Mouse (Mus musculus): Measurements from ENCODE around the gene Kcnip4. TPM values are rescaled to one million over a fixed set of nuclear protein-coding genes. Genes with fewer than 3 reads are reported as not detected.

The Kcnip4 gene
- polyA plus RNA-seq, 2 experiments: 2.1 to 3.7 TPM

DNA sequence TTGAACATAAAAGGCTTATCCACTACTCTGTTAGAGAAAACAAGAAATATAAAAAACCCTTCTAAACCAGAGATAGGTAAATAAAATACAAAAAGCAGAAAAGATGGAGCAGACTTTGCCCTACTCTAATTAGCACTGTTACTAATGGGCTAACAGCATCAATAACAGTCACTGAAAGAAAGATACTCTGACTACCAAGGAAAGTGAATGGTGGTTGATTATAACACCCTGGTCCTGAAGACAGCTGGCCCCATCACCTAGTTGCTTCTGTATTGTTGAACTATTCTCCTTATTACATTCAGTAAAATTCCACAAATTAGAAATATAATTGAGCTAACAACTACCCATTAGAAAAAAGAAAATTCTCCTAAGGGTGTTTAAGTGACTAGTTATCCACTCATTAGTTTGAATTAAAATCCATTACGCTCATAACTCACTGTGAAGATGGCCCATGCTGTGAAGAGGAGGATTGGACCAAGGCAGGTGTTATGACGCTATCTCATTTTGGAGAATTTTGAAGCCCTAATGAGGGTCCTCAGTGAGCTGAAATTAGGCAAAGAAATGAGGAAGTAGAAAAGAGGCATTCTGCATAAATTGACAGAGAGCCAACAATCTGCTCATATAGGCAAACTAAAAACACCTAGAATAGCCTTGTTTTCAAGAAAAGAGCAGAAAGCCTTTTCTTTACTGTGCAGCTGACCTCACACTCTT, 582.2 kb downstream of the Kcnip4 start:
- no peak for TF ChIP-seq POLR2A (IDR thresholded peaks at IDR 0.05; ENCODE audit: borderline replicate concordance, extremely low read depth, insufficient read depth, insufficient read length)
- no peak for ATAC-seq (ENCODE audit: low FRiP score, low read depth)
- DNase-seq (ENCODE audit: low spot score): no peak
- H3K36me3 ChIP-seq (ENCODE audit: control insufficient read depth, insufficient read depth, low read length): no peaks in the 10 kb centered on the region
- H3K4me1 ChIP-seq (ENCODE audit: control insufficient read depth, insufficient read depth, low read length): no peaks in the 10 kb centered on the region
- no peak overlapping the region for H3K4me3 ChIP-seq (replicated peaks; ENCODE audit: low read length)
- H3K27me3 ChIP-seq (ENCODE audit: control insufficient read depth, insufficient read depth, low read length): no peaks in the 10 kb centered on the region
- H3K27ac ChIP-seq (replicated peaks; ENCODE audit: low read depth, low read length): no peak overlapping the region
- no peak overlapping the region for H3K9ac ChIP-seq (ENCODE audit: low read depth, low read length, severe bottlenecking)
- H3K4me2 ChIP-seq (replicated peaks; ENCODE audit: low read depth, low read length, severe bottlenecking): no peak overlapping the region
- no peaks in the 10 kb centered on the region for H3K9me3 ChIP-seq (ENCODE audit: control insufficient read depth, low read length)
- 84% methylated on average over 2 of the region's 2 CpGs for WGBS

GRCm38 (mm10) chr5:48931881-48932280, 592.8 kb downstream of the Kcnip4 start:
- Histone ChIP-seq H3K9me3 (ENCODE audit: control insufficient read depth, low read length) (no peaks in the 10 kb centered on the region), H3K27ac (replicated peaks; ENCODE audit: low read depth, low read length) (no peak overlapping the region), H3K27me3 (ENCODE audit: control insufficient read depth, insufficient read depth, low read length) (no peaks in the 10 kb centered on the region), H3K9ac (ENCODE audit: low read depth, low read length, severe bottlenecking) (no peak overlapping the region), H3K4me2 (replicated peaks; ENCODE audit: low read depth, low read length, severe bottlenecking) (no peak overlapping the region), H3K36me3 (ENCODE audit: control insufficient read depth, insufficient read depth, low read length) (no peaks in the 10 kb centered on the region), H3K4me1 (ENCODE audit: control insufficient read depth, insufficient read depth, low read length) (no peaks in the 10 kb centered on the region), H3K4me3 (replicated peaks; ENCODE audit: low read length) (no peak overlapping the region)
- ATAC-seq (ENCODE audit: low FRiP score, low read depth) (no peak), DNase-seq (ENCODE audit: low spot score) (no peak)
- WGBS: 92% methylated on average over 2 of the region's 2 CpGs
- TF ChIP-seq POLR2A (IDR thresholded peaks at IDR 0.05; ENCODE audit: borderline replicate concordance, extremely low read depth, insufficient read depth, insufficient read length): no peak

- 83% methylated on average over 8 of the region's 8 CpGs for WGBS
- H3K36me3 ChIP-seq (ENCODE audit: control insufficient read depth, insufficient read depth, low read length): no peaks in the 10 kb centered on the region
- H3K4me2 ChIP-seq (replicated peaks; ENCODE audit: low read depth, low read length, severe bottlenecking): no peak overlapping the region; the same call in 1 of the 2 replicates
- no peak for TF ChIP-seq POLR2A (IDR thresholded peaks at IDR 0.05; ENCODE audit: borderline replicate concordance, extremely low read depth, insufficient read depth, insufficient read length)
- no peak overlapping the region for H3K4me3 ChIP-seq (replicated peaks; ENCODE audit: low read length)
- H3K9me3 ChIP-seq (ENCODE audit: control insufficient read depth, low read length): no peaks in the 10 kb centered on the region
- DNase-seq (ENCODE audit: low spot score) (no peak), ATAC-seq (ENCODE audit: low FRiP score, low read depth) (no peak)
- no peaks in the 10 kb centered on the region for H3K4me1 ChIP-seq (ENCODE audit: control insufficient read depth, insufficient read depth, low read length)
- no peak overlapping the region for H3K27ac ChIP-seq (replicated peaks; ENCODE audit: low read depth, low read length)
- H3K27me3 ChIP-seq (ENCODE audit: control insufficient read depth, insufficient read depth, low read length): no peaks in the 10 kb centered on the region
- no peak overlapping the region for H3K9ac ChIP-seq (ENCODE audit: low read depth, low read length, severe bottlenecking)
Measured at GRCm38 (mm10) chr5:48890216-48890615, 634.5 kb downstream of the Kcnip4 start.

- H3K9ac ChIP-seq (ENCODE audit: low read depth, low read length, severe bottlenecking): peak overlapping the region; percentile 32; the same call in 1 of the 2 replicates
- 13% methylated on average over 18 of the region's 18 CpGs for WGBS
Measured at GRCm38 (mm10) chr5:48889395-48890194, 635.1 kb downstream of the Kcnip4 start.

DNA sequence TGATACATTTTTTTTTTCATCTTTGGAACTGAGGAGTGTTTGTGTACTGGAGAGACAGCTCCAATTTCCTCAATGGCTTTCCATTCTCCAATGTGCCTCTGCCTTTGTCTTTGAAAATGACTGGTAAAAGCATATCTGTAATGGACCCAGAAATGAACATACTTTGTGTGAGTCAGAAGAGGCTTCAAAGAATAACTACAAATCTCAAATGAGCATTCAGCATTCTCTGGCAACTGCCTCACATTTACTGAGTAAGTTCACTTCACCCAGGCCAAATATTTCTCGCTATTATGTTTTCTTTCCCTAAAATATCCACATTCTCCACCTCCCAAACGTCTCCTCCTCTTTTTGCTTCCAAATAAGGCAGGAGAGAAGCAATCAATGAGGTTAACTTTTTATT, 646.6 kb downstream of the Kcnip4 start:
- TF ChIP-seq POLR2A (IDR thresholded peaks at IDR 0.05; ENCODE audit: borderline replicate concordance, extremely low read depth, insufficient read depth, insufficient read length): no peak
- Histone ChIP-seq H3K9me3 (ENCODE audit: control insufficient read depth, low read length) (no peaks in the 10 kb centered on the region), H3K27me3 (ENCODE audit: control insufficient read depth, insufficient read depth, low read length) (no peaks in the 10 kb centered on the region), H3K36me3 (ENCODE audit: control insufficient read depth, insufficient read depth, low read length) (no peaks in the 10 kb centered on the region), H3K4me2 (replicated peaks; ENCODE audit: low read depth, low read length, severe bottlenecking) (no peak overlapping the region), H3K4me1 (ENCODE audit: control insufficient read depth, insufficient read depth, low read length) (no peaks in the 10 kb centered on the region), H3K4me3 (replicated peaks; ENCODE audit: low read length) (no peak overlapping the region), H3K9ac (ENCODE audit: low read depth, low read length, severe bottlenecking) (no peak overlapping the region), H3K27ac (replicated peaks; ENCODE audit: low read depth, low read length) (no peak overlapping the region)
- ATAC-seq (ENCODE audit: low FRiP score, low read depth): no peak
- DNase-seq (ENCODE audit: low spot score): no peak
- WGBS: 76% methylated on average over 2 of the region's 2 CpGs

More at GRCm38 (mm10) chr5:48889395-48890194, 635.1 kb downstream of the Kcnip4 start:
- H3K9me3 ChIP-seq (ENCODE audit: control insufficient read depth, low read length): no peaks in the 10 kb centered on the region
- TF ChIP-seq POLR2A (IDR thresholded peaks at IDR 0.05; ENCODE audit: borderline replicate concordance, extremely low read depth, insufficient read depth, insufficient read length): no peak
- peak overlapping the region; percentile 26 for H3K4me3 ChIP-seq (replicated peaks; ENCODE audit: low read length)
- no peaks in the 10 kb centered on the region for H3K27me3 ChIP-seq (ENCODE audit: control insufficient read depth, insufficient read depth, low read length)
- H3K4me1 ChIP-seq (ENCODE audit: control insufficient read depth, insufficient read depth, low read length): no peaks in the 10 kb centered on the region
- ATAC-seq (ENCODE audit: low FRiP score, low read depth): no peak
- no peaks in the 10 kb centered on the region for H3K36me3 ChIP-seq (ENCODE audit: control insufficient read depth, insufficient read depth, low read length)
- peak overlapping the region; percentile 41 for H3K4me2 ChIP-seq (replicated peaks; ENCODE audit: low read depth, low read length, severe bottlenecking)
- DNase-seq (ENCODE audit: low spot score): no peak
- H3K27ac ChIP-seq (replicated peaks; ENCODE audit: low read depth, low read length): no peak overlapping the region
